Mouse (Mus musculus) MN1 (cell line): ENCODE results near the gene Gm21767.
"Not testable (repeated sequence)": the region's sequence is repeated elsewhere in the genome, so short reads cannot be mapped to it uniquely, and the experiment has no call there.

Experiments used
- DNase-seq: peaks from one replicate; pipeline ENCODE4 v3.0.0-alpha.2; 2016; ENCODE audit warnings: low spot score

The Gm21767 gene

GRCm38 (mm10) chrY:13941438-13941837 lies at the start of gene Gm21767:
Gene Gm21767, plus strand, starts transcription at chrY:13941738.
- DNase-seq, result not testable (repeated sequence)
